Comparison of ENCODE assay signal across 18 mouse cellular contexts in genomic region chr11:54162968-54163367, GRCm38 (mm10).
DNase-seq lines count a peak whose midpoint lies in the region; ATAC-seq lines count a peak whose summit lies in the region.
"Had no signal": no experiment of that assay in that cellular context is flagged by ENCODE, and none has a peak within 500 bp of the region (broad histone marks: within the 10 kb centered on the region; RNA-seq: fewer than 3 reads in every experiment).

No protein-coding gene starts in this region.

- no peak overlapping the region for H3K4me2 ChIP-seq in neural tube, embryonic 15.5 days
- H3K4me2 ChIP-seq: embryonic facial prominence, embryonic 15.5 days; forebrain, embryonic 12.5 days; hindbrain, embryonic 15.5 days; limb, embryonic 13.5 days had no signal

- H3K4me1 ChIP-seq in neural tube, embryonic 15.5 days = no peaks in the 10 kb centered on the region
- H3K4me1 ChIP-seq: embryonic facial prominence, embryonic 15.5 days; forebrain, embryonic 12.5 days; hindbrain, embryonic 15.5 days; limb, embryonic 13.5 days; midbrain, embryonic 10.5 days had no signal

- H3K36me3 ChIP-seq in neural tube, embryonic 15.5 days = no peaks in the 10 kb centered on the region
- H3K36me3 ChIP-seq: embryonic facial prominence, embryonic 15.5 days; forebrain, embryonic 12.5 days; hindbrain, embryonic 15.5 days; limb, embryonic 13.5 days; midbrain, embryonic 10.5 days had no signal

- ATAC-seq in inflammation-experienced regulatory T-cells, adult 6 months = peak; percentile 63
- no peak for ATAC-seq in neural tube, embryonic 15.5 days (ENCODE audit: low FRiP score)
- ATAC-seq: activated CD4-positive, CD25-positive, alpha-beta regulatory T cell, adult 4 months had no signal

- no peaks in the 10 kb centered on the region for H3K9me3 ChIP-seq in neural tube, embryonic 15.5 days (replicated peaks)
- H3K9me3 ChIP-seq: embryonic facial prominence, embryonic 15.5 days; forebrain, embryonic 12.5 days; hindbrain, embryonic 15.5 days; limb, embryonic 13.5 days; midbrain, embryonic 10.5 days had no signal

- intact Hi-C loops in heart, postnatal 10 days (cut with DNase I) = no loop called here

- no peak overlapping the region for H3K9ac ChIP-seq in neural tube, embryonic 15.5 days (replicated peaks)
- H3K9ac ChIP-seq: embryonic facial prominence, embryonic 15.5 days; forebrain, embryonic 12.5 days; hindbrain, embryonic 15.5 days; limb, embryonic 13.5 days had no signal

- no peak overlapping the region for H3K27ac ChIP-seq in neural tube, embryonic 15.5 days (replicated peaks)
- H3K27ac ChIP-seq: embryonic facial prominence, embryonic 15.5 days; forebrain, embryonic 12.5 days; gastrocnemius, adult 2 months; hindbrain, embryonic 15.5 days; limb, embryonic 13.5 days; midbrain, embryonic 10.5 days had no signal

- peak; percentile 34 to 44 for DNase-seq in CD8-positive naive resting alpha-beta T cell, adult 2 months (ENCODE audit: low read depth in 2 of 2, low spot score in 2 of 2)
- peak; percentile 60 for DNase-seq in R1 (ENCODE audit: low read depth, low spot score)
- DNase-seq in thymus, postnatal 0 days (ENCODE audit: low spot score) = peak; percentile 83
- DNase-seq in frontal cortex, postnatal 10 days (ENCODE audit: low spot score in 2 of 2) = no peak
- DNase-seq in heart, postnatal 10 days = no peak
- no peak for DNase-seq in spleen, adult 12 weeks (ENCODE audit: low spot score)
- DNase-seq: cerebellum, postnatal 25 days; gastrocnemius, adult 2 months; heart, adult 11 months; kidney, adult 9 months had no signal

- 13% methylated on average over 1 of the region's 1 CpGs for WGBS in neural tube, embryonic 15.5 days

- H3K27me3 ChIP-seq in neural tube, embryonic 15.5 days (replicated peaks) = no peaks in the 10 kb centered on the region
- H3K27me3 ChIP-seq: embryonic facial prominence, embryonic 15.5 days; forebrain, embryonic 12.5 days; hindbrain, embryonic 15.5 days; limb, embryonic 13.5 days had no signal

- H3K4me3 ChIP-seq in neural tube, embryonic 15.5 days (replicated peaks) = no peak overlapping the region
- H3K4me3 ChIP-seq: embryonic facial prominence, embryonic 15.5 days; forebrain, embryonic 12.5 days; gastrocnemius, adult 2 months; hindbrain, embryonic 15.5 days; limb, embryonic 13.5 days; midbrain, embryonic 10.5 days had no signal

Comparison
In these comparisons a context has a peak if more than half of its experiments do, and no peak if none do; other contexts are left out.
1. DNase-seq: peak in CD8-positive naive resting alpha-beta T cell, adult 2 months (2 of 2), R1 (single experiment) and thymus, postnatal 0 days (single experiment); none in frontal cortex, postnatal 10 days (0 of 2), heart, postnatal 10 days (0 of 2) and spleen, adult 12 weeks (single experiment).